Mouse (Mus musculus) lung, embryonic 15.5 days (tissue): ENCODE results near the gene Gm4737. TPM values are rescaled to one million over a fixed set of nuclear protein-coding genes. Genes with fewer than 3 reads are reported as not detected.

Experiments
- ATAC-seq: fragments of 200-750 bp; cut with Nextera tagmentation; 2 replicates; pipeline ENCODE4 v1.8.0; 2017; ENCODE audit warnings: moderate number of reproducible peaks, borderline replicate concordance; ENCODE audit not compliant: low FRiP score, low TSS enrichment; ENCODE audit errors: extremely low read depth
- H3K27ac ChIP-seq: fragments of 300-500 bp; sonication (generic); 2 replicates; pipeline ENCODE4 v1.5.1; 2015; ENCODE audit warnings: moderate library complexity, mild to moderate bottlenecking, inconsistent platforms
- H3K27me3 ChIP-seq: fragments of 300-500 bp; sonication (generic); 2 replicates; pipeline ENCODE4 v1.6.1; 2015; ENCODE audit warnings: inconsistent platforms
- H3K36me3 ChIP-seq: fragments of 300-500 bp; sonication (generic); 2 replicates; pipeline ENCODE4 v1.6.1; 2015; ENCODE audit warnings: inconsistent platforms
- H3K4me1 ChIP-seq: fragments of 300-500 bp; sonication (generic); 2 replicates; pipeline ENCODE4 v1.6.1; 2015; ENCODE audit warnings: inconsistent platforms
- H3K4me2 ChIP-seq: fragments of 300-500 bp; sonication (generic); 2 replicates; pipeline ENCODE4 v1.6.1; 2015; ENCODE audit warnings: inconsistent platforms, mild to moderate bottlenecking, moderate library complexity
- H3K4me3 ChIP-seq: fragments of 300-500 bp; sonication (generic); 2 replicates; pipeline ENCODE4 v1.5.1; 2015; ENCODE audit warnings: mild to moderate bottlenecking, inconsistent platforms
- H3K9ac ChIP-seq: fragments of 300-500 bp; sonication (generic); 2 replicates; pipeline ENCODE4 v1.6.1; 2015; ENCODE audit warnings: inconsistent platforms
- H3K9me3 ChIP-seq: fragments of 300-500 bp; sonication (generic); 2 replicates; pipeline ENCODE4 v1.6.1; 2016; ENCODE audit warnings: inconsistent platforms
- WGBS: fragments of 180-500 bp; shearing (Covaris S2); methylation state at CpG from one replicate; pipeline ENCODE4 v1.1.7; 2015; 5-methylcytosine and 5-hydroxymethylcytosine counted together
- polyA plus RNA-seq: library from polyadenylated mRNA; unstranded; fragments of >200 nt; fragmentation: Nextera tagmentation; extraction: Ambion mirVana; gene quantifications from 2 replicates; pipeline ENCODE4 v1.2.1, GENCODE M21; 2015

Gene Gm4737
- polyA plus RNA-seq, 1 experiment from 2014 or later: 3.5 TPM

- no peak overlapping the region for H3K4me3 ChIP-seq
- no peaks in the 10 kb centered on the region for H3K9me3 ChIP-seq
- no peaks in the 10 kb centered on the region for H3K27me3 ChIP-seq
- H3K27ac ChIP-seq: no peak overlapping the region
- no peaks in the 10 kb centered on the region for H3K4me1 ChIP-seq
- H3K36me3 ChIP-seq: no peaks in the 10 kb centered on the region
- WGBS: 50% methylated on average over 3 of the region's 3 CpGs
- H3K9ac ChIP-seq: no peak overlapping the region
- H3K4me2 ChIP-seq: no peak overlapping the region
- no peak for ATAC-seq
These were observed 34.3 kb downstream of the Gm4737 start for GRCm38 (mm10) chr16:46120607-46121006.

DNA sequence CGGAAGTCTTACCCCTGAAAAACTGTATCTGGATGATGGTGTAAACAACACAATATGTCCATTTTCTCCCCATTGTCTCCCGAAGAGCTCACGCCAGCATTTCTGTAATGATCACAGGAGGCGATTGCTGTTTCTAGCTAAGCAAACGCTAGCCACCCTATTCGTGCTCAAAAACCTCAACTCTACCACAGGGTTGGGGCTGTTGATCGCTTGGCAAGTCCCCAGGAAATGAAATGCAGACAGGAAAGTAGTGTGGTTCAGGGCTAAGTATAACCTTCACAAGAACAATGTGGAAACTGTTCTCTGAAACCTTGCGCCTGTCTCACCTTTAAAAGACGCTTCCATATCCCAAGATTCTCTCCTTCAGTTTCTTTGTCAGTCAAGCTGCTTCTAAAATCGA, 34.9 kb downstream of the Gm4737 start, which contains the start of gene Cd96:
Gene Cd96 (minus strand): TSS at position 232 of the 400 bp plus-strand sequence.
- Histone ChIP-seq H3K4me3 (no peak within 1 kb of the TSS), H3K4me2 (no peak within 1 kb of the TSS), H3K4me1 (no peaks in the 10 kb centered on the region), H3K36me3 (no peaks in the 10 kb centered on the region), H3K9ac (no peak within 1 kb of the TSS), H3K27ac (no peak within 1 kb of the TSS), H3K27me3 (no peaks in the 10 kb centered on the region), H3K9me3 (no peaks in the 10 kb centered on the region)
- WGBS: 69% methylated on average over 10 of the region's 10 CpGs
- ATAC-seq: no peak

- Histone ChIP-seq H3K9ac (no peak overlapping the region), H3K36me3 (no peaks in the 10 kb centered on the region), H3K9me3 (no peaks in the 10 kb centered on the region), H3K4me3 (no peak overlapping the region), H3K4me2 (no peak overlapping the region), H3K27me3 (no peaks in the 10 kb centered on the region), H3K4me1 (no peaks in the 10 kb centered on the region), H3K27ac (no peak overlapping the region)
- no peak for ATAC-seq
- 83% methylated on average over 3 of the region's 3 CpGs for WGBS
These were observed 37.2 kb downstream of the Gm4737 start for GRCm38 (mm10) chr16:46117645-46118044.

DNA sequence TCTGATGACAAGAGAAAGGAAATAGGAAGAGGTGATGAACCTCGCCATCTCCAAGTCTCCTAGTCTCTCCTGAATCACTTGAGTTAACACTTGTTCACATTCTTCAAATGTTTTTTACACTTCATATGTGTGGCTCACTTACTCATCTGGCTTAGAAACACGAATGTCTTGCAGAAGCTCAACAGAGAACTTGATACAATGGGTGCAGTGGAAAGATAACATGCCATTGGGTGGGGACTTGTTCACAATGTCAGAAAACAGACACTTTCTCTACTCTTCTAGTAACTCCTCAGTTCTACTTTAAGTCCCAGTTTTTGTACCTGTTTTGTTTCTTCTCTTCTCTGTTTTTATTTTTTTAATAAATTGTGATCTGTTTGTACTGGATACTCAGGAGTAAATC, 40.1 kb downstream of the Gm4737 start:
- Histone ChIP-seq H3K9ac (no peak overlapping the region), H3K27ac (no peak overlapping the region), H3K4me2 (no peak overlapping the region), H3K27me3 (no peaks in the 10 kb centered on the region), H3K36me3 (no peaks in the 10 kb centered on the region), H3K4me3 (no peak overlapping the region), H3K4me1 (no peaks in the 10 kb centered on the region), H3K9me3 (no peaks in the 10 kb centered on the region)
- 56% methylated on average over 2 of the region's 2 CpGs for WGBS
- no peak for ATAC-seq

DNA sequence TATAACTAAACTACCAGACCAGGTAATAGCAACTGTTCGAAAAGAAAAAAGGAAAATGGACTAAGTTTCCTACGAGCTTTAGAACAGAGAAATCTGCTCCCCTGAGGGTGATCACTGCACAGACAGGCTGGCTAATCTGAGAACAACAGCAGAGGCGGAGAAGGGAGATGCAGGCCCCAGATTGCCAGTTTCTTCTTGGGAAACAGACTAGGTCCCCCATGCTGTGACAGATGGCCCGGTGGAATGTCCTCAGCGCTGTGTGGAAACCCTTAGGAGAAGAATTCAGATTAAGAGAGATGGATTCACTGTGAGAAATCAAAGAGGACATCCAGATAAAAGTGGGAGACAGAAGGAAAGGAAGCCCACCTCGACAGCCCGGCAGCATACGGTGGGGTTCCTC, 45.3 kb downstream of the Gm4737 start:
- Histone ChIP-seq H3K4me2 (no peak overlapping the region), H3K9me3 (no peaks in the 10 kb centered on the region), H3K9ac (no peak overlapping the region), H3K4me3 (no peak overlapping the region), H3K4me1 (no peaks in the 10 kb centered on the region), H3K27me3 (no peaks in the 10 kb centered on the region), H3K27ac (no peak overlapping the region), H3K36me3 (no peaks in the 10 kb centered on the region)
- 39% methylated on average over 8 of the region's 8 CpGs for WGBS
- no peak for ATAC-seq

DNA sequence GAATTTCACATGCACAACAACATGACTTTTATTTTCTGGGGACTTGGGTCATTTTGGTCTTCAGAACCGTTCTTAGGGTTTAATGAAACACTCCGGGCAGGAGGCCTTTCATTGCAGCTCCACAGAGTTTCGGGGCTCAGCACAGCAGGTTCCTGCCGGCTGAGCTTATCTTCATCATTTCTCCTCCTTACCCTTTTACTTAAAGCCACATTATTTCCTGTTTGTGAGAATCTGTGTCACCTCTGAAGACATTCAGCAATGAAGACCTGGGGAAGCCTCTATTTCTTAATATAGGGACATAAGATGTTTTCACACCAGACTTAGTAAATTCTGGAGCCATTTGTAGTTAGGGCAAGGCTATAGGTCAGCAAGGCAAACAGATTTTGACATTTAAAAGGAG, 47.4 kb downstream of the Gm4737 start:
- Histone ChIP-seq H3K4me1 (no peaks in the 10 kb centered on the region), H3K4me3 (no peak overlapping the region), H3K27me3 (no peaks in the 10 kb centered on the region), H3K4me2 (no peak overlapping the region), H3K9me3 (no peaks in the 10 kb centered on the region), H3K36me3 (no peaks in the 10 kb centered on the region), H3K9ac (no peak overlapping the region), H3K27ac (no peak overlapping the region)
- ATAC-seq: no peak
- 78% methylated on average over 4 of the region's 4 CpGs for WGBS

- Histone ChIP-seq H3K4me3 (no peak overlapping the region), H3K27me3 (no peaks in the 10 kb centered on the region), H3K9me3 (no peaks in the 10 kb centered on the region), H3K4me2 (no peak overlapping the region), H3K4me1 (no peaks in the 10 kb centered on the region), H3K9ac (no peak overlapping the region), H3K27ac (no peak overlapping the region), H3K36me3 (no peaks in the 10 kb centered on the region)
- 74% methylated on average over 9 of the region's 9 CpGs for WGBS
- no peak for ATAC-seq
These were observed 50.4 kb downstream of the Gm4737 start for GRCm38 (mm10) chr16:46104491-46104890.

Other genes with a start within 250 kb of the Gm4737 start
- gene Phldb2, start 201.5 kb downstream of the Gm4737 start, polyA plus RNA-seq: 54.9 and 58.9 TPM in 2 replicates
- 0.85 and 1.1 TPM in 2 replicates for gene Plcxd2, start 144.9 kb downstream of the Gm4737 start, polyA plus RNA-seq
- 0.14 and 0.35 TPM in 2 replicates for gene Cd96, start 34.8 kb downstream of the Gm4737 start, polyA plus RNA-seq